In genomic region chr5:97669726-97670125, GRCm38 (mm10) we compare ENCODE assay signal across 11 mouse cellular contexts.
"Had no signal": no experiment of that assay in that cellular context is flagged by ENCODE, and none has a peak within 500 bp of the region (broad histone marks: within the 10 kb centered on the region; RNA-seq: fewer than 3 reads in every experiment).

No protein-coding gene starts in this region.

- H3K4me3 ChIP-seq: kidney, embryonic 15.5 days; limb, embryonic 15.5 days; liver, embryonic 12.5 days; midbrain, embryonic 13.5 days had no signal

- H3K4me2 ChIP-seq: kidney, embryonic 15.5 days; limb, embryonic 15.5 days; liver, embryonic 12.5 days; lung, embryonic 14.5 days; midbrain, embryonic 13.5 days had no signal

- H3K27me3 ChIP-seq: kidney, embryonic 15.5 days; limb, embryonic 15.5 days; liver, embryonic 12.5 days; midbrain, embryonic 13.5 days had no signal

- H3K36me3 ChIP-seq: kidney, embryonic 15.5 days; limb, embryonic 15.5 days; liver, embryonic 12.5 days; midbrain, embryonic 13.5 days had no signal

- H3K9ac ChIP-seq: kidney, embryonic 15.5 days; limb, embryonic 15.5 days; liver, embryonic 12.5 days; lung, embryonic 14.5 days; midbrain, embryonic 13.5 days had no signal

- H3K9me3 ChIP-seq: kidney, embryonic 15.5 days; limb, embryonic 15.5 days; liver, embryonic 12.5 days; midbrain, embryonic 13.5 days had no signal

- H3K4me1 ChIP-seq: kidney, embryonic 15.5 days; limb, embryonic 15.5 days; liver, embryonic 12.5 days; midbrain, embryonic 13.5 days had no signal

- ATAC-seq: liver, embryonic 12.5 days; midbrain, embryonic 13.5 days had no signal

- H3K27ac ChIP-seq: kidney, embryonic 15.5 days; limb, embryonic 15.5 days; liver, embryonic 12.5 days; midbrain, embryonic 13.5 days had no signal

- DNase-seq: kidney, postnatal 14 days; lung, embryonic 14.5 days; lung, postnatal 10 days; lung, postnatal 4 days; right cerebral cortex, adult 18-20 months; right cerebral cortex, postnatal 25 days; thymus, postnatal 36 days had no signal
